Comparison of ENCODE assay signal across 1 mouse cellular context in the genomic region with DNA sequence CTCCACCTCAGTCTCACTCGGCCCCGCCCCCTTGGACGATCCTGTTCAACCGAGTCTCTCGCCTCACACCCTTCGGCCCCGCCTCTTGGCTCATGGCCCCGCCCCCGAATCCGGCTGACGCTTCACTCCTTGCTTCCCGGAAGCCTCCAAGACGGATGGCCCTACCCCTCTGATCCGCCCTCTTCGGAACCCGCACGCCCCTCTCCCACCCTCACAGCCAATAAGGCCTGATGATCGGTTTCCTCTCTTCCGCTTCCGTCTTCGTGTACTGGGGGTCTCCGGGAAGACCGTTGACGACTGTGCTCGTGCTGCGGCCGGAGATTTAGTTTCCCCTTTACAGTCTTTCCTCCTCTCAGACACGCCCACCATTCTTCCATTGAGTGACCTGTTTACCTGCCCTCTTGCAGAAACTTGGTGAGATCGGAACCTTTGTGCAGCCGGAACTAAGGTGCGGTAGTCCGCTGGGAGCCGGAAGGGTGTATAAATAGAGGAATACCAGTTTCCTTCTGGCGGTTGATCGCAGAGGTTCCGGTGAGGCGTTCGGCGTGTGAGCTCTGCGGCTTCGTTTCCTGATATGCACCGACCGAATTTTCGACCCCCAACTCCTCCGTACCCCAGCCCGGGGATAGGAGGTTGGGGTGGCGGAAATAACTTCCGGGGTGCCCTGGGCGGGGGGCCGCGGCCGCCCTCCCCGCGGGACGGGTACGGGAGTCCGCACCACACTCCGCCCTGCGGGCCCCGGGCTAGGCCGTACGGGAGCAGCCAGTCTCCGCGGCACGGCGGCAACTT.
TF ChIP-seq lines count a peak whose summit lies in the region.

A gene (plus strand): TSS at position 282 of the 789 bp plus-strand sequence.
A gene (minus strand): TSS at position 643 of the 789 bp plus-strand sequence.

TF ChIP-seq in CH12.LX, 34 proteins besides CTCF, POLR2A, EP300 and RAD21 (continued from another document):
- TF ChIP-seq USF2 (conservative IDR thresholded peaks at IDR 0.05; ENCODE audit: low read depth, low read length) (no peak), MXI1 (IDR thresholded peaks at IDR 0.05; ENCODE audit: low read depth, low read length) (peak; percentile 69), ETS1 (conservative IDR thresholded peaks at IDR 0.05; ENCODE audit: low read depth, low read length) (0 out of 2 replicates have a peak, but pooled peaks have one; percentile 5), JUND (conservative IDR thresholded peaks at IDR 0.05; ENCODE audit: low read depth, low read length) (no peak), ELF1 (IDR thresholded peaks at IDR 0.05; ENCODE audit: low read depth, low read length) (peak; percentile 95), CHD1 (IDR thresholded peaks at IDR 0.05; ENCODE audit: low read depth, low read length) (no peak), HCFC1 (IDR thresholded peaks at IDR 0.05; ENCODE audit: low read depth, low read length) (peak; percentile 88), TBP (conservative IDR thresholded peaks at IDR 0.05; ENCODE audit: low read depth, low read length) (peak; percentile 99), ZMIZ1 (IDR thresholded peaks at IDR 0.05; ENCODE audit: low read depth, low read length) (no peak), NELFE (IDR thresholded peaks at IDR 0.05; ENCODE audit: low read depth, low read length) (peak; percentile 84), SMC3 (IDR thresholded peaks at IDR 0.05; ENCODE audit: low read depth, low read length) (no peak), MAFK (IDR thresholded peaks at IDR 0.05; ENCODE audit: insufficient replicate concordance, low read length) (no peak), MYC (IDR thresholded peaks at IDR 0.05; ENCODE audit: low read depth, low read length) (peak; percentile 44; the same call in 1 of the 2 replicates), NRF1 (IDR thresholded peaks at IDR 0.05; ENCODE audit: low read depth, low read length) (no peak), BHLHE40 (IDR thresholded peaks at IDR 0.05; ENCODE audit: low read depth, low read length) (peak; percentile 74), POLR2AphosphoS2 (IDR thresholded peaks at IDR 0.05; ENCODE audit: low read depth, low read length) (no peak), ZC3H11A (IDR thresholded peaks at IDR 0.05; ENCODE audit: low read depth, low read length) (no peak), RCOR1 (conservative IDR thresholded peaks at IDR 0.05; ENCODE audit: low read depth, low read length) (no peak), CHD2 (IDR thresholded peaks at IDR 0.05; ENCODE audit: low read length) (no peak), KAT2A (IDR thresholded peaks at IDR 0.05; ENCODE audit: insufficient replicate concordance, low read length) (peak; percentile 78; the same call in 1 of the 2 replicates), TCF12 (IDR thresholded peaks at IDR 0.05; ENCODE audit: low read depth, low read length) (peak; percentile 94)
